Mouse (Mus musculus): ENCODE measurements around the gene Zfp580.

DNA sequence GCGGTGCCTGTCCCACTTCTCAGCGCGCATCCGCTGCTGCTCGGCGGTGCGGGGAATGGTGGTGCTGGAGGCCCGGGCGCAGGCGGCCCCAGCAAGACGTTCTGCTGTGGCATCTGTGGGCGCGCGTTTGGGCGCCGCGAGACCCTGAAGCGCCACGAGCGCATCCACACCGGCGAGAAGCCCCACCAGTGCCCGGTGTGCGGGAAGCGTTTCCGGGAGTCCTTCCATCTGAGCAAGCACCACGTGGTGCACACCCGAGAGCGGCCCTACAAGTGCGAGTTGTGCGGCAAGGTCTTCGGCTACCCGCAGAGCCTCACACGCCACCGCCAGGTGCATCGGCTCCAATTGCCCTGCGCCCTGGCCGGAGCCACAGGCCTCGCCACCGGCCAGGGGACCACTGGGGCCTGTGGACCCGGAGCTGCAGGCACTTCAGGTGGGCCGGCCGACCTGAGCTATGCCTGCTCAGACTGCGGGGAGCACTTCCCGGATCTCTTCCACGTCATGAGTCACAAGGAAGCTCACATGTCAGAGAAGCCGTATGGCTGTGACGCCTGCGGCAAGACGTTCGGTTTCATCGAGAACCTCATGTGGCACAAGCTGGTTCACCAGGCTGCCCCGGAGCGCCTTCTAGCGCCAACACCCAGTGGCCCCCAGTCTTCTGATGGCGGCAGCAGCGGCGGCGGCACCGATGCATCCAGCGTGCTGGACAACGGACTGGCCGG lies 20.6 kb upstream of the Zfp580 start:
- TF ChIP-seq GATA1 (IDR thresholded peaks at IDR 0.05; ENCODE audit: borderline replicate concordance, low read length) = no peak
- no peak for TF ChIP-seq CTCF (IDR thresholded peaks at IDR 0.05; ENCODE audit: low read depth, low read length)
- TF ChIP-seq POLR2AphosphoS5 (IDR thresholded peaks at IDR 0.05; ENCODE audit: insufficient replicate concordance, low read depth, low read length) = no peak
- TF ChIP-seq TAL1 (conservative IDR thresholded peaks at IDR 0.05; ENCODE audit: low read depth, low read length) = no peak
- no peak for TF ChIP-seq GATA2 (IDR thresholded peaks at IDR 0.05; ENCODE audit: borderline replicate concordance, low read depth, low read length)
